Mouse (Mus musculus) urinary bladder, postnatal 14 days (tissue): ENCODE data around the gene Creg2.
"Not testable (repeated sequence)": the region's sequence is repeated elsewhere in the genome, so short reads cannot be mapped to it uniquely, and the experiment has no call there.

Experiments
- DNase-seq: peaks from one replicate; pipeline ENCODE4 v3.0.0; 2021; ENCODE audit warnings: low spot score

Creg2 gene

GRCm38 (mm10) chr1:39651241-39651548, at the start of gene Creg2:
TSS of gene Creg2 (minus strand) at chr1:39651474.
- DNase-seq, result no peak

GRCm38 (mm10) chr1:39700599-39701273, 49.5 kb upstream of the Creg2 start:
- no peak for DNase-seq

GRCm38 (mm10) chr1:39698456-39698855, 47.2 kb upstream of the Creg2 start:
- no peak for DNase-seq

GRCm38 (mm10) chr1:39695198-39695597, 43.9 kb upstream of the Creg2 start:
- no peak for DNase-seq

- DNase-seq, result no peak
Measured at GRCm38 (mm10) chr1:39694756-39695155, 43.5 kb upstream of the Creg2 start.

GRCm38 (mm10) chr1:39691974-39692373, 40.7 kb upstream of the Creg2 start:
- no peak for DNase-seq

- no peak for DNase-seq
Measured at GRCm38 (mm10) chr1:39691061-39691460, 39.8 kb upstream of the Creg2 start.

GRCm38 (mm10) chr1:39688573-39688972, 37.3 kb upstream of the Creg2 start:
- DNase-seq, result no peak

- DNase-seq, result no peak
Measured at GRCm38 (mm10) chr1:39687279-39687678, 36.0 kb upstream of the Creg2 start.

GRCm38 (mm10) chr1:39685841-39686240, 34.6 kb upstream of the Creg2 start:
- DNase-seq, result peak; percentile 86

- no peak for DNase-seq
Measured at GRCm38 (mm10) chr1:39681638-39682037, 30.4 kb upstream of the Creg2 start.

GRCm38 (mm10) chr1:39680546-39680945, 29.3 kb upstream of the Creg2 start:
- no peak for DNase-seq

- DNase-seq, result no peak
Measured at GRCm38 (mm10) chr1:39678883-39679282, 27.6 kb upstream of the Creg2 start.

- no peak for DNase-seq
Measured at GRCm38 (mm10) chr1:39676221-39676876, 25.1 kb upstream of the Creg2 start.

GRCm38 (mm10) chr1:39672362-39673105, 21.3 kb upstream of the Creg2 start:
- DNase-seq, result no peak

GRCm38 (mm10) chr1:39670211-39670935, 19.1 kb upstream of the Creg2 start:
- no peak for DNase-seq

- no peak for DNase-seq
Measured at GRCm38 (mm10) chr1:39666751-39667252, 15.5 kb upstream of the Creg2 start.

GRCm38 (mm10) chr1:39664039-39664625, 12.9 kb upstream of the Creg2 start:
- no peak for DNase-seq

- no peak for DNase-seq
Measured at GRCm38 (mm10) chr1:39663050-39663449, 11.8 kb upstream of the Creg2 start.

GRCm38 (mm10) chr1:39656976-39657529, 5.8 kb upstream of the Creg2 start:
- DNase-seq, result no peak

- DNase-seq, result not testable (repeated sequence)
Measured at GRCm38 (mm10) chr1:39654901-39655300, 3.6 kb upstream of the Creg2 start.

- no peak for DNase-seq
Measured at GRCm38 (mm10) chr1:39653028-39653427, 1.8 kb upstream of the Creg2 start.
